Mouse (Mus musculus): ENCODE results near the gene Dnajc16.

Dnajc16 gene

GRCm38 (mm10) chr4:141790524-141790990, at the start of gene Dnajc16:
Gene Dnajc16, minus strand, starts transcription at chr4:141790931.
- peak; percentile 86 for DNase-seq (ENCODE audit: low spot score)

- DNase-seq (ENCODE audit: low spot score), result no peak
Observed at GRCm38 (mm10) chr4:141834536-141835095, 43.9 kb upstream of the Dnajc16 start.

DNA sequence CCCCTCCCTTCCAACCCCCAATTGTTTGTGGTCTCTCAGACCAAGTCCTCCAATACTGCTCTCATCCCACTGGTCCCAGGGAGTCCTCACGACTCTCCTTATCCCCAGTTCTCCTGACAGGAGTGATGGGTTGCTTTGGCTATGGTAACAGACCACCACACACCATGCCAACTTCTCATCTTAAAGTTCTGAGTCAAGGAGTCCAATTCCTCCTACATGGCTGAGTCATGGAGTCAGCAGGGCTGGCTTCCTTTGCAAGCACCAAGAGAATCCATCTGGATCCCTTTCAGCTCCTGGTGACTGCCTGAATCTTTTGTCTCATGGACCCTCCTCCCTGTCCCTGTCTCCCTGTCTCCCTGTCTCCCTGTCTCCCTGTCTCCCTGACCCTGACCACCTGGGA, 43.2 kb upstream of the Dnajc16 start:
- DNase-seq (ENCODE audit: low spot score), result no peak

DNA sequence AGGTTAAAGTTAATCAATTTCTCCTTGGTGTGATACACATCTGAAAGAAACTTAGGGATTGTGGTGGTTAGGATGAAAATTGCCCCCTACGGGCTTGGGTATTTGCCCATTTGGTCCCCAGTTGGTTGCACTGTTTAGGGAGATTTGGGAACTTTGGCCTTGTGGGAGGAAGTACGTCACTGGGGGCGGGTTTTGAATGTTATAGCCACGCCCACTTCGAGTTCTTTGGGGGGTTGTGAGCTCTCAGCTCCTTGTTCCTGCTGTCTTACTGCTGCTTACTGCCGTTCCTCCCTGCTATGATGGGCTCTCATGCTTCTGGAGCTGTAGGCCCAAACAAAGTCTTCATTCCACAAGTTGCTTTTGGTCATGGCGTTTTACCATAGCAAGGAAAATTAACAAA, 40.6 kb upstream of the Dnajc16 start:
- no peak for DNase-seq (ENCODE audit: low spot score)

DNA sequence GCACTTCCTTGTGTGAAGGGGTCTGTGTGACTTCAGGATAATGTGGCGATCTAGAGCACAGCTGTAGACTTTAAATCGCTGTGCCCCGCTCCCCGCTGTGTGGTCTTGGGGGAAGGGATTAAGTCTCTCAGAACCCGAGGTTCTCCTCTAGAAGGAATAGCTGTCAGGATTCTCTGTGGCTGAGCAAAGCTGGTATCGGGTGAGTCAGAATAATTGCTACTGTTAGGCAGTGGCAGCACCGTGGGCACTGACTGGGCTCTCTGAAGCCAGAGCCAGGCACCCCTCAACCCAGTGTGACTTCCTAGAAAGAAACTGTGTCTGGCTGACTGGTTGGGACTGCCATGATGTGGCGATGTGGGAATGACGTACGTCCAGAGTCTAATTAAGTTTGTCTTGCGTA, 39.6 kb upstream of the Dnajc16 start:
- DNase-seq (ENCODE audit: low spot score), result no peak

DNA sequence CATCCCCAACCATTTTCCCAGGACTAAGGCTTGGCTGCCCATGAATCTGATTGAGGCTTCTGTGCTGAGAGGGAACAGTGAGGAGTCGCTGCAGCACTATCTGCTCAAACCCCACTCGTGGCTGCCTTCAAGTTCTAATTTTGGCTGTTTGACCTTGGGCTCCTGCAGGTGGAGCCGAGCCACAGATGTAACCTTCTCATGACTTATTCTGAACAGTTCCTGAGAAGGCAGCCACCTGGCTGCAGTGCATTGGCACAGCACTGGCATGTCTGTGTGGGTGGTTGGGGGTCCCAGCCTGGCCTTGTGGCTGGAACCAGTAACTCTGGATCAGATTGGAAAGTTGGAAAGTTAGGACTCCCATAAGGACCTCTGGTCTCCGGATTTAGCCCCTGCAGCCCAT, 37.4 kb upstream of the Dnajc16 start:
- DNase-seq (ENCODE audit: low spot score), result no peak

- DNase-seq (ENCODE audit: low spot score), result no peak
Observed at GRCm38 (mm10) chr4:141827401-141827800, 36.7 kb upstream of the Dnajc16 start.

DNA sequence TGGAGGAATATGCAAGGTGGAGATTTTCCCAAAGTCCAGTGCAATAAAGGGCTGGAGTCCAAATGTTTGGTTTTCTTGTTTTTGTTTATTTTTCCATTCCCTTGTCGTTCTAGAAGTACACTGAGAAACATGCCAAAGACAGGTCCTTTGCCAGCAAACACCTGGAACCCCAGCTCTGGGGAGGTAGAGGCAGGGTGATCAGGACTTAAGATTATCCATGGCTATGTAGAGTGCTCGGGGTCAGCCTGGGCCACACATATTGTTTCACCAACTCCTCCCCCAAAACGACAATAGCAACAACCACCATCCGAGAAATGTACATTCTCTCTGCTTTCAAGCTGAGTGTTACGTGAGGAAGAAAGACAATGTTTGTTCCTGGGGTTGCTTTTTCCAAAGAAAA, 35.3 kb upstream of the Dnajc16 start, which contains the start of gene Cela2a:
Gene Cela2a (minus strand): TSS at position 101 of the 400 bp plus-strand sequence.
- DNase-seq (ENCODE audit: low spot score), result no peak

GRCm38 (mm10) chr4:141822979-141823378, 32.2 kb upstream of the Dnajc16 start:
- DNase-seq (ENCODE audit: low spot score), result no peak

- no peak for DNase-seq (ENCODE audit: low spot score)
Observed at GRCm38 (mm10) chr4:141822089-141822488, 31.4 kb upstream of the Dnajc16 start.

DNA sequence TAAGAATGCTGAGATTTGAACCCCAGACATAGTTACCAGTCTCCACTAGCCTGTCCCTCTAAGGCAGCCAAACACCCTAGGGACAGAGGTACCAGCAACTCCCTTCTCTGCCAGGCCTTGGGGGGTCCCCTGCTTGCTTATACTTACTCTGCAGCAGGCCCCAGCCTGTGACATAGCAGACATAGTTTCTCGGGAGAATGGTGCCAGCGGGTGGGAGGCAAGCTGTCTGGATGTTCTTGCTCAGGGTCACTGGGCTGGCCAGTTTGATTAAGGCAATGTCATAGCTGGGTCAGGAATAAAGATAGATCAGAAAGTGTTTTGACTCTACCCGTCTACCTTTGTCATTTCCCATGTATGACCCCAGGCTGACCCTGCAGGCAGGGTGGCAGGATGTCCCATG, 30.4 kb upstream of the Dnajc16 start:
- no peak for DNase-seq (ENCODE audit: low spot score)

- DNase-seq (ENCODE audit: low spot score), result no peak
Observed at GRCm38 (mm10) chr4:141819316-141819715, 28.6 kb upstream of the Dnajc16 start.

GRCm38 (mm10) chr4:141818861-141819260, 28.1 kb upstream of the Dnajc16 start:
- DNase-seq (ENCODE audit: low spot score), result no peak

GRCm38 (mm10) chr4:141817706-141818105, 27.0 kb upstream of the Dnajc16 start:
- no peak for DNase-seq (ENCODE audit: low spot score)

DNA sequence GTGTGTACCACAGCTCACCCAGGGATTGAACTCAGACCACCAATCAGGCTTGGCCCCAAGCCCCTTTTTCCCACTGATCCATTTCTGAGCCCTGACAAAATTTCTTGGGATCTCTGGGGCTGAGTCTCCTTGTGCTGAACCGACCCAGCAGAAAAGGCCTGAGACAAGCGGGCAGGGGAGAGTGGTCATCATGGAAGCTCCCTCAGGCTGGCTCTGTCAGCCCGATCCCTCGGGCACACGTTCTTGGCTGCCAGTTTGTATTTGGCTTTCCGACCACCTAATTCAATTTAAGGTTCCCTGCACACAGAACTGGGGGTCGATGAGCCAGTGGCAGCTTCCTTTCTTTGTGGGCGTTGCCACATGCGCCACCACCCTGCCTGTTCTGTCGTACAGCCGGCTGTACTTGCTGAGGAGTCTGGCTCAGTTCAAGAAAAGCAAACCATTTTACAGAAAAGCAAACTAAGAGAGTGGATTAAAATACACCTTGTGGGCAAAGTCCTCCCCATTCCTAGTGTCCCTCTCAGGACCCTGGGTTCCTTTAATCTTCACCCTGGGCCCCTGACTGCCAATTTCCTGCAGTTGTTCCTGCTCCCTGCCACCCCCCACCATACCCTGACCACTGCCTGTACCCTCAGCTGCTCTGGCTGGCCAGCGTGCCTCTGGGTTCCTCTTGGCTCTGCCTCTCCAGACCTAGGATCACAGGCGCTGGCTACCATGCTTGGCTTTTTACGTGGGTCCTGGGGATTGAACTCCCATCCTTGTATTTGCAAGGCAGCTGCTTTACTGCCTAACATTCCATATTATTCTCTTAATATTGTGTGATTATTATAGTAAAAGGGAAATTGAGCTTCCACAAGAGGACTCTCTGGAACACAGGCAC, 26.3 kb upstream of the Dnajc16 start:
- DNase-seq (ENCODE audit: low spot score), result no peak

DNA sequence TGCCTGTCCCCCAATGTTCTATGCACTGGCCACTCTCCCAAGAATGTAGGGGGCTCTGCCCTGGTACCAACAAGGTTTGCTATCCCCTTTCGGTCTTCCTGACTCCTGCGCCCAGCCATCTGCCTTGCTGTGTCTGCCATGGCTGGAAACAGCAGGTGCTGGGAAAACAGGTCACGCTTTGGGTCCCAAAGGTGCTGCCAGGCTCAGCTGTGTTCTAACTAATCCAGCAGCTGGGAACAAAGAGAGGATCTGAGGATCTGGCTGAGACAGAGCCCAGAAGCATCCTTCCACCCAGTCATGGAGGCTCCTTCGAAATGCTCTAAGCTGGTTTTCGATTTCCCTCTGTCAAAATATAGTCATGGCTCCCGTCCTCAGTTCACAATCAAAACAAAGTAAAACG, 25.5 kb upstream of the Dnajc16 start:
- no peak for DNase-seq (ENCODE audit: low spot score)

DNA sequence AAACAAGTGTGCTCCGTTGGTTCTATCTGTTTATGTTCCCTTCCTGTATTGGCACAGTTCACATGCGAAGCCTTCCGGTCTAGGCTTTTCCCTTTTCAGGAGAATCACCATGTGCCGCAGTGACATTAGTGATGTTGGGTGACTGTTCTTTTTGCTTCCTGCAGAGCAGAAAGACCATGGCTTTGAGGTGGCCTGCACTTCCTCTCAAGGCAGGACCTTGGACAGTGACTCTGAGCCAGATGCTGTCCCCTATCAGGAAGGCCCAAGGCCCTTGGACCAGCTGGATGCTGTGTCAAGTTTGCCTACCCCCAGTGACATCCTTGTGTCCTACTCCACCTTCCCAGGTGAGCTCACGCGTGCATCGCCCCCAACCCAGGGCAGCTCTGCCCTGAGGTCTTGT, 20.6 kb upstream of the Dnajc16 start:
- no peak for DNase-seq (ENCODE audit: low spot score)

DNA sequence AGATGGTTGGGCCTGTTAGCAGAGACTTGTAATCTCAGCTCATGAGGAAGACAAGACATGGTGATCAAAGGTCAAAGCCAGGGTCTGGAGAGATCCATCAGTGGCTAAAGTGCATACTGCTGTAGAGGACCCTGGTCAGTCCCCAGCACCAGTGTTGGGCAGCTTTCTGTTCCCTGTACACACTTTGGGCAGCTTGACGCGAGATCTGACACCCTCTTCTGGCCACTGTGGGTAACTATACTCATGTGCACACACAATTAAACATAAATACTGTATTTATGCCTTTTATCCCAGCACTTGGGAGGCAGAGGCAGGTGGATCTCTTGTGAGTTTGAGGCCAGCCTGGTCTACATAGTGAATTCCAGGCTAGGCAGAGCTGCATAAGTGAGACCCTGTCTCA, 20.2 kb upstream of the Dnajc16 start:
- no peak for DNase-seq (ENCODE audit: low spot score)

DNA sequence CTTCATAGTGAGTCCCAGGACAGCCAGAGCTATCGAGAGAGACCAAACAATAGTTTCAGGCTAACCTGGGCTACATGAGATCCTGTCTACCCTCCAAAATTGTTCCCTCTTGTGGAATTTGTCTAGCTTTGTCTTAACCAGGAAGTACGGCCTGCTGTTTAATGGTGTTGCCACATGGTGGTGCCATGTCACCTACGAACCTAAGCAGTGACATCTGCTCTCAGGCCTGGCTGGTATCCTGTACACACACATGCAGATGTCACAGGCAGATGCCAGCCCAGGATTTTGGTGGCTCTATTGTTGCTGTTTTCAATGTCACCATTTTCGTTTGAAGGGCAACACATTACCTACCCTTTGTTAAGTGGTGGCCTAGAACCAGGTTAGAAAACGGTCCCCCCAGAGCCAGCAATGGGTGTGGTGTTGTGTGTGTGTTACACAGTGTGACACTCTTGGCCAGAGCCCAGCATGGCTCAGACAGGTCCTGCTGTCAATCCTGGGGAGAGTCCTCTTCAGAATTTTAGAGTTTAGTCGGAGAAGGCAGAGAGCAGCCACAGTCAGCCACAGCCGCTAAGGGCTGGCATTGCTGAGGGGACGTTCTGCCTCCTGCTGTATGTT, 19.2 kb upstream of the Dnajc16 start:
- DNase-seq (ENCODE audit: low spot score), result no peak

- no peak for DNase-seq (ENCODE audit: low spot score)
Observed at GRCm38 (mm10) chr4:141805886-141806285, 15.2 kb upstream of the Dnajc16 start.

- no peak for DNase-seq (ENCODE audit: low spot score)
Observed at GRCm38 (mm10) chr4:141804105-141804504, 13.4 kb upstream of the Dnajc16 start.

GRCm38 (mm10) chr4:141797545-141797944, 6.8 kb upstream of the Dnajc16 start:
- no peak for DNase-seq (ENCODE audit: low spot score)

DNA sequence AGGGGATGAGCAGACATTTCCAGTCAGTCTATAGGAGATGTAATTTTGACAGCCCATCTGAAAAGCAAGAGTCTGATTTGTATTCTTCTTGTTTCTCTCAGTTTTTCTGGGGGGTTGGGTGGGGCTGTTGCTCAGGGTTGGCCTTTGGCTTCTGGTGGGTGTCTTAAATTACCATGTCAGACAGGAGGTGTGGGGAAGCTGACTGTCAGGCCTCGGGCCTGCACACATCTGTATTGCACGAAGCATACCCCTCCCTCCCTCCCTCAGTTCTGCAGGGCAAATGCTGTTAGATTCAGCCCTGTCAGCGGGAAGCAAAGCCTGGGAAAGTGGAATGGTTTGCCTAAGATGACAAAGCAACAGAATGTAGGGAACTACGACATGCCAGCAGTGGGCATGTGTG, 6.2 kb upstream of the Dnajc16 start:
- DNase-seq (ENCODE audit: low spot score), result no peak
